Mouse (Mus musculus): ENCODE data around the gene Agbl1. TPM values are rescaled to one million over a fixed set of nuclear protein-coding genes. Genes with fewer than 3 reads are reported as not detected.

Gene Agbl1
- polyA plus RNA-seq, 1 experiment: 0.28 TPM

- TF ChIP-seq CTCF (IDR thresholded peaks at IDR 0.05; ENCODE audit: insufficient read depth, low read length) (no peak), POLR2A (IDR thresholded peaks at IDR 0.05; ENCODE audit: borderline replicate concordance, extremely low read depth, low read depth, low read length) (no peak)
- Histone ChIP-seq H3K4me1 (ENCODE audit: control insufficient read depth, insufficient read depth, low read length) (no peaks in the 10 kb centered on the region), H3K4me3 (replicated peaks; ENCODE audit: extremely low read depth, low read depth, low read length) (no peak overlapping the region)
- no peak for DNase-seq
- WGBS: 55% methylated on average over 2 of the region's 2 CpGs
Observed at GRCm38 (mm10) chr7:76546456-76546855, 316.8 kb downstream of the Agbl1 start.

- H3K4me3 ChIP-seq (replicated peaks; ENCODE audit: extremely low read depth, low read depth, low read length): no peak overlapping the region
- no peak for DNase-seq
- TF ChIP-seq CTCF (IDR thresholded peaks at IDR 0.05; ENCODE audit: insufficient read depth, low read length) (no peak), POLR2A (IDR thresholded peaks at IDR 0.05; ENCODE audit: borderline replicate concordance, extremely low read depth, low read depth, low read length) (no peak)
- no peaks in the 10 kb centered on the region for H3K4me1 ChIP-seq (ENCODE audit: control insufficient read depth, insufficient read depth, low read length)
Observed at GRCm38 (mm10) chr7:76547313-76547712, 317.6 kb downstream of the Agbl1 start.

GRCm38 (mm10) chr7:76551860-76552259 is 322.2 kb downstream of the Agbl1 start:
- Histone ChIP-seq H3K4me1 (ENCODE audit: control insufficient read depth, insufficient read depth, low read length) (no peaks in the 10 kb centered on the region), H3K4me3 (replicated peaks; ENCODE audit: extremely low read depth, low read depth, low read length) (no peak overlapping the region)
- no peak for DNase-seq
- TF ChIP-seq CTCF (IDR thresholded peaks at IDR 0.05; ENCODE audit: insufficient read depth, low read length) (no peak), POLR2A (IDR thresholded peaks at IDR 0.05; ENCODE audit: borderline replicate concordance, extremely low read depth, low read depth, low read length) (no peak)
- WGBS: 76% methylated on average over 3 of the region's 3 CpGs

GRCm38 (mm10) chr7:76560564-76561258 is 331.0 kb downstream of the Agbl1 start:
- Histone ChIP-seq H3K4me1 (ENCODE audit: control insufficient read depth, insufficient read depth, low read length) (no peaks in the 10 kb centered on the region), H3K4me3 (replicated peaks; ENCODE audit: extremely low read depth, low read depth, low read length) (no peak overlapping the region)
- TF ChIP-seq POLR2A (IDR thresholded peaks at IDR 0.05; ENCODE audit: borderline replicate concordance, extremely low read depth, low read depth, low read length): no peak
- no peak for TF ChIP-seq CTCF (IDR thresholded peaks at IDR 0.05; ENCODE audit: insufficient read depth, low read length)
- DNase-seq: no peak

- DNase-seq: no peak
- Histone ChIP-seq H3K4me3 (replicated peaks; ENCODE audit: extremely low read depth, low read depth, low read length) (no peak overlapping the region), H3K4me1 (ENCODE audit: control insufficient read depth, insufficient read depth, low read length) (no peaks in the 10 kb centered on the region)
- TF ChIP-seq CTCF (IDR thresholded peaks at IDR 0.05; ENCODE audit: insufficient read depth, low read length): no peak
- TF ChIP-seq POLR2A (IDR thresholded peaks at IDR 0.05; ENCODE audit: borderline replicate concordance, extremely low read depth, low read depth, low read length): no peak
- WGBS: 68% methylated on average over 4 of the region's 4 CpGs
Observed at GRCm38 (mm10) chr7:76562506-76562905, 332.8 kb downstream of the Agbl1 start.

GRCm38 (mm10) chr7:76594566-76595079 is 364.9 kb downstream of the Agbl1 start:
- H3K4me3 ChIP-seq (replicated peaks; ENCODE audit: extremely low read depth, low read depth, low read length): no peak overlapping the region
- TF ChIP-seq POLR2A (IDR thresholded peaks at IDR 0.05; ENCODE audit: borderline replicate concordance, extremely low read depth, low read depth, low read length) (no peak), CTCF (IDR thresholded peaks at IDR 0.05; ENCODE audit: insufficient read depth, low read length) (no peak)
- H3K4me1 ChIP-seq (ENCODE audit: control insufficient read depth, insufficient read depth, low read length): no peaks in the 10 kb centered on the region
- no peak for DNase-seq
- WGBS: 44% methylated on average over 5 of the region's 5 CpGs

GRCm38 (mm10) chr7:76597812-76598211 is 368.1 kb downstream of the Agbl1 start:
- Histone ChIP-seq H3K4me3 (replicated peaks; ENCODE audit: extremely low read depth, low read depth, low read length) (no peak overlapping the region), H3K4me1 (ENCODE audit: control insufficient read depth, insufficient read depth, low read length) (no peaks in the 10 kb centered on the region)
- 32% methylated on average over 2 of the region's 2 CpGs for WGBS
- no peak for DNase-seq
- TF ChIP-seq CTCF (IDR thresholded peaks at IDR 0.05; ENCODE audit: insufficient read depth, low read length) (no peak), POLR2A (IDR thresholded peaks at IDR 0.05; ENCODE audit: borderline replicate concordance, extremely low read depth, low read depth, low read length) (no peak)

GRCm38 (mm10) chr7:76600050-76600690 is 370.5 kb downstream of the Agbl1 start:
- H3K4me1 ChIP-seq (ENCODE audit: control insufficient read depth, insufficient read depth, low read length): no peaks in the 10 kb centered on the region
- no peak overlapping the region for H3K4me3 ChIP-seq (replicated peaks; ENCODE audit: extremely low read depth, low read depth, low read length)
- 77% methylated on average over 2 of the region's 2 CpGs for WGBS
- TF ChIP-seq CTCF (IDR thresholded peaks at IDR 0.05; ENCODE audit: insufficient read depth, low read length) (no peak), POLR2A (IDR thresholded peaks at IDR 0.05; ENCODE audit: borderline replicate concordance, extremely low read depth, low read depth, low read length) (no peak)
- no peak for DNase-seq

GRCm38 (mm10) chr7:76629528-76629927 is 399.8 kb downstream of the Agbl1 start:
- Histone ChIP-seq H3K4me3 (replicated peaks; ENCODE audit: extremely low read depth, low read depth, low read length) (no peak overlapping the region), H3K4me1 (ENCODE audit: control insufficient read depth, insufficient read depth, low read length) (no peaks in the 10 kb centered on the region)
- no peak for DNase-seq
- TF ChIP-seq CTCF (IDR thresholded peaks at IDR 0.05; ENCODE audit: insufficient read depth, low read length) (no peak), POLR2A (IDR thresholded peaks at IDR 0.05; ENCODE audit: borderline replicate concordance, extremely low read depth, low read depth, low read length) (no peak)

- DNase-seq: no peak
- no peaks in the 10 kb centered on the region for H3K4me1 ChIP-seq (ENCODE audit: control insufficient read depth, insufficient read depth, low read length)
- H3K4me3 ChIP-seq (replicated peaks; ENCODE audit: extremely low read depth, low read depth, low read length): no peak overlapping the region
- 41% methylated on average over 4 of the region's 4 CpGs for WGBS
- TF ChIP-seq POLR2A (IDR thresholded peaks at IDR 0.05; ENCODE audit: borderline replicate concordance, extremely low read depth, low read depth, low read length): no peak
- TF ChIP-seq CTCF (IDR thresholded peaks at IDR 0.05; ENCODE audit: insufficient read depth, low read length): no peak
Observed at GRCm38 (mm10) chr7:76650984-76651383, 421.3 kb downstream of the Agbl1 start.
